Mouse (Mus musculus): ENCODE results near the gene Gm4744. TPM values are rescaled to one million over a fixed set of nuclear protein-coding genes. Genes with fewer than 3 reads are reported as not detected.

Gene Gm4744
- not detected for polyA plus RNA-seq (2014; fragmentation: Illumina TruSeq; extraction: RNeasy Lipid Tissue Mini Kit (QIAGEN cat#74804); ENCODE audit: low read depth, low replicate concordance)

GRCm38 (mm10) chr6:40951770-40952169 is at the start of gene Gm4744:
Gene Gm4744 (minus strand): TSS chr6:40951870.

GRCm38 (mm10) chr6:40999379-40999778 is 47.7 kb upstream of the Gm4744 start, which contains the start of gene Gm2663:
Gene Gm2663 (minus strand): TSS chr6:40999479.

GRCm38 (mm10) chr6:40964454-40964853 is 12.8 kb upstream of the Gm4744 start, which contains the start of gene 1810009J06Rik:
Gene 1810009J06Rik (plus strand): TSS chr6:40964754.

GRCm38 (mm10) chr6:40940457-40940856 is 11.2 kb downstream of the Gm4744 start, which contains the start of gene 1700074P13Rik:
Gene 1700074P13Rik (minus strand): TSS chr6:40940557.

GRCm38 (mm10) chr6:40900287-40900686 is 51.4 kb downstream of the Gm4744 start, which contains the start of gene Prss58:
Gene Prss58 (minus strand): TSS chr6:40900387.

Other genes starting within 250 kb of the Gm4744 start
- gene Moxd2, start 64.4 kb downstream of the Gm4744 start, polyA plus RNA-seq (2014; fragmentation: Illumina TruSeq; extraction: RNeasy Lipid Tissue Mini Kit (QIAGEN cat#74804); ENCODE audit: low read depth, low replicate concordance), result not detected
- not detected for gene Prss58, start 51.5 kb downstream of the Gm4744 start, polyA plus RNA-seq (2014; fragmentation: Illumina TruSeq; extraction: RNeasy Lipid Tissue Mini Kit (QIAGEN cat#74804); ENCODE audit: low read depth, low replicate concordance)
- 0.87 TPM for gene 1700074P13Rik, start 11.3 kb downstream of the Gm4744 start, polyA plus RNA-seq (2014; fragmentation: Illumina TruSeq; extraction: RNeasy Lipid Tissue Mini Kit (QIAGEN cat#74804); ENCODE audit: low read depth, low replicate concordance)
- not detected for gene 1810009J06Rik, start 12.9 kb upstream of the Gm4744 start, polyA plus RNA-seq (2014; fragmentation: Illumina TruSeq; extraction: RNeasy Lipid Tissue Mini Kit (QIAGEN cat#74804); ENCODE audit: low read depth, low replicate concordance)
- gene Gm2663, start 47.6 kb upstream of the Gm4744 start, polyA plus RNA-seq (2014; fragmentation: Illumina TruSeq; extraction: RNeasy Lipid Tissue Mini Kit (QIAGEN cat#74804); ENCODE audit: low read depth, low replicate concordance), result not detected
- gene 2210010C04Rik, start 83.6 kb upstream of the Gm4744 start, polyA plus RNA-seq (2014; fragmentation: Illumina TruSeq; extraction: RNeasy Lipid Tissue Mini Kit (QIAGEN cat#74804); ENCODE audit: low read depth, low replicate concordance), result not detected

Measured in liver, adult 10 weeks (tissue).